Mouse (Mus musculus) testis, adult 2 months (tissue): ENCODE data around the gene Ptrhd1.

Experiments
- CTCF ChIP-seq: fragments of 200-500 bp; IDR thresholded peaks from 2 replicates; pipeline ENCODE4 v1.5.1; 2012; ENCODE audit warnings: low read depth, mild to moderate bottlenecking, inconsistent platforms, low read length, moderate library complexity; ENCODE audit not compliant: control insufficient read depth, insufficient read depth, insufficient replicate concordance
- POLR2A ChIP-seq: fragments of 200-500 bp; IDR thresholded peaks from 2 replicates; pipeline ENCODE4 v1.6.1; 2012; ENCODE audit warnings: low read depth, mild to moderate bottlenecking, inconsistent platforms, low read length, moderate library complexity; ENCODE audit not compliant: control insufficient read depth

DNA sequence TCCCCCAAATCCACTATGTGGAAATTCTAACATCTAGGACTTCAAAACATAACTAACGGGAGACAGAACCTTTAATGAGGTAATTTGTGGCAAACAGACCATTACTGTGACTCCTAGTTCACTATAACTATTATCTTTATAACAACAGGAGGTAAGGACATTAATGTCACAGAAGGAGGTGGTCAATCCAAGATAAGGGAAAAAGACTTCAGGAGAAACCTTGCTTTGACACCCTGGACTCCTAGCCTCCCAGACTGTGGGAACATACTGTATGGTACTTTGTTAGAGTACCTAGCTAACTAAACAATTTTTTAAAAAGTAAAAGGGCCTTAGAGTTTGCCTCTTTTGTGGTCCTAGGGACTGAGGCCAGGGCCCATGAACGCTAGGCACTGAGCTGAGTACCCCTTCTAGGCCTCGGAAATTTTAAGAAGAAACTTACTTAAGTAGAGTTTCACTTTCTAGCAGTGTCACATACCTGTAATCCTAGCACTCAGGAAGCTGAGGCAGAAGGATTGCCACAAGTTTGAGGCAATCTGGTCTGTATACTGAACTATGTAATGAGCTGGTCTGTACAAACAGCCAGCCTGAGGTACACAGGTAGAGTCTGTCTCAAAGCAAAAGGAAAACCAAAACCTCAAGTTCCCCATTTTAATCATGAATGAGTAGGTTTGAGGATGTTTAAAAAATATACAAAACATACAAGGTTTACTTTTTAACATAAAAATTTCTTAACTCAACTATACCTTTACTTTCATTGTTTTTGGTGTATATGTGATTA is 45.3 kb downstream of the Ptrhd1 start:
- TF ChIP-seq CTCF, result no peak
- no peak for TF ChIP-seq POLR2A
